Mouse (Mus musculus) CH12.LX (cell line): Measurements from ENCODE around the gene Derl2. TPM values are rescaled to one million over a fixed set of nuclear protein-coding genes. Genes with fewer than 3 reads are reported as not detected.

Experiments
- DNase-seq: peaks from one replicate; pipeline ENCODE4 v3.0.0-alpha.2; 2013; ENCODE audit errors: extremely low read depth
- H3K27ac ChIP-seq: 2 replicates; pipeline ENCODE4 v1.5.1; 2012; ENCODE audit warnings: low read depth, mild to moderate bottlenecking, control low read depth, moderate library complexity; ENCODE audit not compliant: insufficient read depth
- H3K27me3 ChIP-seq: replicated peaks from 2 replicates; pipeline ENCODE3; 2012; ENCODE audit warnings: inconsistent platforms
- H3K36me3 ChIP-seq, 2 experiments: replicated peaks in 1 of 2; 2 replicates each; pipeline versions ENCODE3 to v1.6.1; 2012; ENCODE audit warnings: inconsistent platforms in 1 of 2, low read length in 1 of 2, mild to moderate bottlenecking in 1 of 2, mixed read lengths in 1 of 2, moderate library complexity in 1 of 2; ENCODE audit not compliant: control insufficient read depth in 1 of 2, insufficient read depth in 1 of 2
- H3K4me1 ChIP-seq, 2 experiments: 2 replicates each; pipeline ENCODE4 v1.6.1; 2012; ENCODE audit warnings: inconsistent platforms in 1 of 2, moderate library complexity in 1 of 2; ENCODE audit not compliant: insufficient read depth in 2 of 2, control insufficient read depth in 1 of 2
- H3K4me2 ChIP-seq: 2 replicates; pipeline ENCODE4 v1.6.1; 2012; ENCODE audit warnings: low read depth, mild to moderate bottlenecking, control low read depth; ENCODE audit not compliant: poor library complexity, insufficient read depth, severe bottlenecking
- H3K4me3 ChIP-seq, 3 experiments: fragments of 150-350 bp in 1 of 3; sonication (generic) in 1 of 3; replicated peaks in 1 of 3; 2 replicates each; pipeline versions ENCODE3 to v1.5.1; 2011 to 2012; ENCODE audit warnings: low read depth in 2 of 3, low read length in 2 of 3, mild to moderate bottlenecking in 2 of 3, moderate library complexity in 2 of 3, control low read depth in 1 of 3, improper control_type of control experiment in 1 of 3, inconsistent platforms in 1 of 3, mixed read lengths in 1 of 3; ENCODE audit not compliant: poor library complexity in 1 of 3
- H3K79me2 ChIP-seq: replicated peaks from 2 replicates; pipeline ENCODE4 v1.6.1; 2012; ENCODE audit warnings: mild to moderate bottlenecking, moderate library complexity; ENCODE audit not compliant: control insufficient read depth, poor library complexity, insufficient read depth, severe bottlenecking; ENCODE audit errors: extremely low read depth
- H3K9ac ChIP-seq: 2 replicates; pipeline ENCODE4 v1.6.1; 2012; ENCODE audit warnings: low read depth, mild to moderate bottlenecking, control low read depth, moderate library complexity; ENCODE audit not compliant: insufficient read depth
- H3K9me3 ChIP-seq: replicated peaks from 2 replicates; pipeline ENCODE3; 2012; ENCODE audit warnings: low read length, inconsistent platforms, mixed read lengths
- BHLHE40 ChIP-seq: IDR thresholded peaks from 2 replicates; pipeline ENCODE4 v1.6.1; 2011; ENCODE audit warnings: mild to moderate bottlenecking, low read depth, low read length, improper control_type of control experiment
- CHD1 ChIP-seq: IDR thresholded peaks from 2 replicates; pipeline ENCODE4 v1.6.1; 2012; ENCODE audit warnings: low read depth, low read length, improper control_type of control experiment, inconsistent platforms
- CHD2 ChIP-seq: IDR thresholded peaks from 2 replicates; pipeline ENCODE4 v1.6.1; 2011; ENCODE audit warnings: low read length, improper control_type of control experiment
- CTCF ChIP-seq, 2 experiments: IDR thresholded peaks in 1 of 2; conservative IDR thresholded peaks in 1 of 2; 2 replicates each; pipeline ENCODE4 v1.5.1; 2011 to 2012; ENCODE audit warnings: low read depth in 2 of 2, low read length in 2 of 2, improper control_type of control experiment in 1 of 2, inconsistent platforms in 1 of 2, mild to moderate bottlenecking in 1 of 2, moderate library complexity in 1 of 2
- E2F4 ChIP-seq: IDR thresholded peaks from 2 replicates; pipeline ENCODE4 v1.6.1; 2011; ENCODE audit warnings: low read depth, low read length, improper control_type of control experiment; ENCODE audit not compliant: insufficient replicate concordance
- EP300 ChIP-seq: IDR thresholded peaks from 2 replicates; pipeline ENCODE4 v1.6.1; 2011; ENCODE audit warnings: low read length, improper control_type of control experiment
- ETS1 ChIP-seq: conservative IDR thresholded peaks from 2 replicates; pipeline ENCODE4 v1.6.1; 2012; ENCODE audit warnings: low read depth, mild to moderate bottlenecking, inconsistent platforms, low read length, improper control_type of control experiment, moderate library complexity
- GABPA ChIP-seq: IDR thresholded peaks from 2 replicates; pipeline ENCODE4 v1.6.1; 2012; ENCODE audit warnings: low read depth, low read length, improper control_type of control experiment, inconsistent platforms; ENCODE audit not compliant: insufficient replicate concordance
- IRF4 ChIP-seq: IDR thresholded peaks from 2 replicates; pipeline ENCODE4 v1.6.1; 2014; ENCODE audit warnings: low read depth, mild to moderate bottlenecking, inconsistent platforms, low read length, improper control_type of control experiment
- JUN ChIP-seq: IDR thresholded peaks from 2 replicates; pipeline ENCODE4 v1.6.1; 2011; ENCODE audit warnings: low read depth, mild to moderate bottlenecking, low read length, improper control_type of control experiment, moderate library complexity; ENCODE audit not compliant: insufficient read depth
- KAT2A ChIP-seq: IDR thresholded peaks from 2 replicates; pipeline ENCODE4 v1.6.1; 2012; ENCODE audit warnings: low read length, improper control_type of control experiment, inconsistent platforms; ENCODE audit not compliant: insufficient replicate concordance
- MAFK ChIP-seq: IDR thresholded peaks from 2 replicates; pipeline ENCODE4 v1.6.1; 2011; ENCODE audit warnings: low read length, improper control_type of control experiment; ENCODE audit not compliant: insufficient replicate concordance
- MAX ChIP-seq: IDR thresholded peaks from 2 replicates; pipeline ENCODE4 v1.6.1; 2011; ENCODE audit warnings: low read length, improper control_type of control experiment
- MEF2A ChIP-seq: IDR thresholded peaks from 2 replicates; pipeline ENCODE4 v1.6.1; 2014; ENCODE audit warnings: low read depth, mild to moderate bottlenecking, inconsistent platforms, low read length, improper control_type of control experiment, borderline replicate concordance
- MXI1 ChIP-seq: IDR thresholded peaks from 2 replicates; pipeline ENCODE4 v1.6.1; 2011; ENCODE audit warnings: mild to moderate bottlenecking, low read depth, low read length, improper control_type of control experiment
- MYC ChIP-seq: IDR thresholded peaks from 2 replicates; pipeline ENCODE4 v1.6.1; 2011; ENCODE audit warnings: low read depth, mild to moderate bottlenecking, improper control_type of control experiment, low read length
- POLR2A ChIP-seq: IDR thresholded peaks from 2 replicates; pipeline ENCODE4 v1.6.1; 2011; ENCODE audit warnings: low read depth, mild to moderate bottlenecking, improper control_type of control experiment, low read length
- POLR2AphosphoS2 ChIP-seq: IDR thresholded peaks from 2 replicates; pipeline ENCODE4 v1.6.1; 2011; ENCODE audit warnings: low read depth, low read length, improper control_type of control experiment
- RCOR1 ChIP-seq: conservative IDR thresholded peaks from 2 replicates; pipeline ENCODE4 v1.6.1; 2012; ENCODE audit warnings: low read depth, mild to moderate bottlenecking, inconsistent platforms, low read length, improper control_type of control experiment
- SIN3A ChIP-seq: IDR thresholded peaks from 2 replicates; pipeline ENCODE4 v1.6.1; 2012; ENCODE audit warnings: low read length, improper control_type of control experiment, inconsistent platforms
- TCF12 ChIP-seq: IDR thresholded peaks from 2 replicates; pipeline ENCODE4 v1.6.1; 2014; ENCODE audit warnings: low read depth, mild to moderate bottlenecking, inconsistent platforms, low read length, improper control_type of control experiment
- UBTF ChIP-seq: IDR thresholded peaks from 2 replicates; pipeline ENCODE4 v1.6.1; 2012; ENCODE audit warnings: low read depth, mild to moderate bottlenecking, inconsistent platforms, low read length, improper control_type of control experiment, moderate library complexity
- ZMIZ1 ChIP-seq: IDR thresholded peaks from 2 replicates; pipeline ENCODE4 v1.6.1; 2012; ENCODE audit warnings: low read depth, mild to moderate bottlenecking, inconsistent platforms, low read length, improper control_type of control experiment
- dilution Hi-C: fragments of 300-500 bp; cut with MboI; formaldehyde crosslinking; loops from 2 replicates; pipeline ENCODE4 v1.14.3; 2020; ENCODE audit warnings: low sequenced_read_pairs; ENCODE audit not compliant: extremely low pct_unique_long_range_greater_than_20kb, extremely low pct_ligation_motif_present
- in situ Hi-C: fragments of 300-500 bp; cut with MboI; formaldehyde crosslinking; loops from 3 replicates; pipeline ENCODE4 v1.14.3; 2019; ENCODE audit warnings: low sequenced_read_pairs, low pct_ligation_motif_present, low pct_unique_long_range_greater_than_20kb, mixed read lengths
- polyA plus RNA-seq: library from polyadenylated mRNA; unstranded; fragments of >175 nt; gene quantifications from 2 replicates; pipeline ENCODE4 v1.2.1, GENCODE M21; 2012; ENCODE audit warnings: low read depth; ENCODE audit not compliant: insufficient read length
- total RNA-seq, 2 experiments: library from RNA; depleted of rRNA; stranded (reverse); fragments of 300-350 nt in 1 of 2; fragments of >200 nt in 1 of 2; gene quantifications; 2 replicates each; pipeline ENCODE4 v1.2.3; 2012 to 2014

Gene Derl2
- total and polyA plus RNA-seq, 3 experiments = 32.7 to 132 (median 95.0) TPM

GRCm38 (mm10) chr11:70982030-70982429 lies 37.6 kb downstream of the Derl2 start:
- peaks cover 41% of the 10 kb centered on the region for H3K79me2 ChIP-seq
- H3K4me3 ChIP-seq = peak overlapping the region; percentile 70 to 88 (median 84)
- peak overlapping the region; percentile 78 for H3K4me2 ChIP-seq
- dilution Hi-C loops (no loop called here), in situ Hi-C loops (no loop called here)
- DNase-seq = no peak
- peaks cover 16 to 36% of the 10 kb centered on the region in 2 experiments for H3K4me1 ChIP-seq
- H3K27ac ChIP-seq = no peak overlapping the region
- H3K36me3 ChIP-seq = peaks cover 63 to 77% of the 10 kb centered on the region in 2 experiments
- H3K27me3 ChIP-seq = no peaks in the 10 kb centered on the region
- TF ChIP-seq CTCF (conservative IDR thresholded peaks at IDR 0.05 in 1 of 2, IDR thresholded peaks at IDR 0.05 in 1 of 2; ENCODE audit: low read depth in 2 of 2, low read length in 2 of 2) = no peak
- TF ChIP-seq SIN3A = 0 out of 2 replicates have a peak, but pooled peaks have one; percentile 25
- H3K9me3 ChIP-seq = no peaks in the 10 kb centered on the region
- peak overlapping the region; percentile 93 for H3K9ac ChIP-seq

GRCm38 (mm10) chr11:70980751-70981510 lies 38.7 kb downstream of the Derl2 start:
- dilution Hi-C loops = no loop called here
- Histone ChIP-seq H3K36me3 (peaks cover 62 to 77% of the 10 kb centered on the region in 2 experiments), H3K9me3 (no peaks in the 10 kb centered on the region), H3K4me2 (peak overlapping the region; percentile 78), H3K27ac (peak overlapping the region; percentile 3; the same call in 1 of the 2 replicates), H3K9ac (peak overlapping the region; percentile 93), H3K27me3 (no peaks in the 10 kb centered on the region), H3K79me2 (peaks cover 41% of the 10 kb centered on the region)
- no peak for DNase-seq
- TF ChIP-seq BHLHE40 = peak; percentile 66
- TF ChIP-seq UBTF = no peak
- TF ChIP-seq, all 38 proteins: peak for 1
- in situ Hi-C loops = no loop called here
- H3K4me1 ChIP-seq = peaks cover 16 to 36% of the 10 kb centered on the region in 2 experiments
- peak overlapping the region; percentile 18 to 84 (median 70) for H3K4me3 ChIP-seq

GRCm38 (mm10) chr11:70980232-70980631 lies 39.4 kb downstream of the Derl2 start:
- peak overlapping the region; percentile 42 for H3K27ac ChIP-seq
- TF ChIP-seq JUN (no peak), ZMIZ1 (no peak), BHLHE40 (peak; percentile 100), RCOR1 (no peak), MAX (peak; percentile 74), MAFK (no peak), ETS1 (peak; percentile 81), CHD2 (no peak), MXI1 (no peak; the same call in none of the 2 replicates), GABPA (no peak), E2F4 (no peak), KAT2A (0 out of 2 replicates have a peak, but pooled peaks have one; percentile 23), SIN3A (peak; percentile 44; the same call in 1 of the 2 replicates), POLR2AphosphoS2 (0 out of 2 replicates have a peak, but pooled peaks have one; percentile 22), IRF4 (peak; percentile 91), MEF2A (no peak), MYC (peak; percentile 94), EP300 (peak; percentile 68), POLR2A (peak; percentile 33; the same call in 1 of the 2 replicates), TCF12 (peak; percentile 51), CHD1 (no peak)

More at GRCm38 (mm10) chr11:70980232-70980631, 39.4 kb downstream of the Derl2 start:
- Histone ChIP-seq H3K4me1 (peaks cover 16 to 36% of the 10 kb centered on the region in 2 experiments), H3K79me2 (peaks cover 41% of the 10 kb centered on the region), H3K4me2 (peak overlapping the region; percentile 78), H3K9ac (peak overlapping the region; percentile 9; the same call in 1 of the 2 replicates), H3K36me3 (peaks cover 62 to 77% of the 10 kb centered on the region in 2 experiments), H3K27me3 (no peaks in the 10 kb centered on the region), H3K4me3 (peak overlapping the region in 2 of 3 experiments; percentile 5 to 84), H3K9me3 (no peaks in the 10 kb centered on the region)
- in situ Hi-C loops (no loop called here), dilution Hi-C loops (no loop called here)
- DNase-seq = peak; percentile 66
